Mouse (Mus musculus) cerebellum, adult 9-10 months (tissue): ENCODE measurements around the gene Atp6v1fnb.

Source experiments
- DNase-seq: peaks from one replicate; pipeline ENCODE4 v3.0.0; 2022

The Atp6v1fnb gene

GRCm38 (mm10) chr6:29467583-29468354 lies 3.5 kb upstream of the Atp6v1fnb start, which contains the start of gene Atp6v1f:
Gene Atp6v1f (plus strand): TSS chr6:29467718.
- peak; percentile 94 for DNase-seq

- DNase-seq = no peak
Observed at GRCm38 (mm10) chr6:29468851-29469250, 2.4 kb upstream of the Atp6v1fnb start.

DNA sequence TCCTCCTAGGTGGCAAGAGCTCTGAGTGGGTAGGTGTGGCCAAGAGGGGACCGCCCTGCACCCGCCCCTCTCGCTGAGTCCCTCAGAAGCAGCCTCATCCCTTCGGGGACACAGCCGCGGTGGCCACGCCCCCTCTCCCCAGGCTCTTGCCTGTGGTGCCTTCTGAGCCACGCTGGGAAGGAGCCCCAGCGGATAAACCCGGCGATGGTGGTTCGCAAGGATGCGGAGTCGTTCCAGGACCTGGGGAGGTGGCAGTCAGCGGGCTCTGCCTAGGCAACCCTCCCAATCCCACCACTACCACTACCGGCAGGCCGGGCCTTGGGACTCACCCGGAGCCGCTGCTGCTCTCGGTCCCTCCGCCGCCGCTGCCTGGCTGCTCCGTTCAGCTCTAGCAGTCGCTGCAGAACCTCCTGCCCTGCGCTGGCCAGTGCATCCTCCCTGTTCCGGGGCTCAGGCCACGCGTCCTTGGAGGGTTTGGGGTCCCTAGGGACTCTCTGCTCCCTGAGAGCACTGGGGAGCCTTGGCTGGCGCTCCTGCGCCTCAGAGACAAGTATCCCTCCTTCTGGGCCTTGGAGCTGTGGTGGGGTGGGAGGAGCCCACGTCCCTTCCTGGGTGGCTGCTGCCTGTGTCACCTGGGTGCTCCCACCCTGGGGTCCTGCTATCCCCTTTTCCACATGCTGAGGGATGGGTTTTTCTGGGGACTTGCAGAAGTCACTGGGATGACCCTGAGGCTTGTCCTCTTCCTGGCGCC lies 2.9 kb downstream of the Atp6v1fnb start:
- peak; percentile 54 for DNase-seq

GRCm38 (mm10) chr6:29474736-29475135 lies 3.5 kb downstream of the Atp6v1fnb start:
- DNase-seq = no peak

DNA sequence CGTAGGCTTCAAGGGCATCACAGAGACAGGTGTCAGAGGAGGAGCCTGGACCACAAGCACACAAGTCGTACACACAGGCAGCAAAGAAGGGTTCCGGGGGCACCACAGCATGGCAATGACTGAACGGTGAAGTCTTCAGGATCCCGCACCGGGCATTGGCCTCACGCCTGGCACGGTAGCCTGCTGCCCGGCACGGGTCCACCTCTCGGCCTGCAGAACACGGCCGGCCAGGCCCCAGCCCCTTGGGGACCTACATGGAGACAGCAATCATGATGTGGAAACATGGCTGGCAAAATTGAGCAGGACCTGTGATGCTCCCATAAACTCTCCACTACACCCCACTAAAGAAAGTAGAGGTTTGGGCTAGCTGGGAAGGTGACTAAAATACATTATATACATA lies 11.5 kb downstream of the Atp6v1fnb start:
- DNase-seq = no peak

GRCm38 (mm10) chr6:29484716-29485559 lies 13.7 kb downstream of the Atp6v1fnb start:
- DNase-seq = peak; percentile 45

- no peak for DNase-seq
Observed at GRCm38 (mm10) chr6:29485951-29486350, 14.7 kb downstream of the Atp6v1fnb start.

- DNase-seq = no peak
Observed at GRCm38 (mm10) chr6:29494101-29494500, 22.9 kb downstream of the Atp6v1fnb start.

GRCm38 (mm10) chr6:29496270-29496669 lies 25.0 kb downstream of the Atp6v1fnb start:
- DNase-seq = no peak

DNA sequence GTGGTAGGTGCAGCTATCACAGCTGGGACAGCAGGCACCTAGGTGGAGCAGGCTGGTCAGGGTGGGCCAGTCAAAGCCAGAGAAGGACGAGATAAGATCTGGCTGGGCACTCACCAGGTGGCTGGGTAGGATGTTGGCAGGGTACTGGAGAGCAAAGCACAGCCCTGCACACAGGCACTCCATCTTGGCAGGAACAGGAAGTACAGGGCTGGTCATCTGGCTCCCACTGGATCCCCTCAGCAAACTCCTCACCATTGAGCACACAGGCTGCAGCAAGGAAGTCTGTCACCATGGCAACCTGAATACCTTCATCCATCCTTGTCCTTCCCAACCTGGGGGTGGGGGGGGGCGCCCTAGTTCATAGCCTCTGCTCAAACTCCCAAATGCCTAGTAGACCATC lies 26.6 kb downstream of the Atp6v1fnb start:
- DNase-seq = no peak

- DNase-seq = no peak
Observed at GRCm38 (mm10) chr6:29500177-29500576, 28.9 kb downstream of the Atp6v1fnb start.

DNA sequence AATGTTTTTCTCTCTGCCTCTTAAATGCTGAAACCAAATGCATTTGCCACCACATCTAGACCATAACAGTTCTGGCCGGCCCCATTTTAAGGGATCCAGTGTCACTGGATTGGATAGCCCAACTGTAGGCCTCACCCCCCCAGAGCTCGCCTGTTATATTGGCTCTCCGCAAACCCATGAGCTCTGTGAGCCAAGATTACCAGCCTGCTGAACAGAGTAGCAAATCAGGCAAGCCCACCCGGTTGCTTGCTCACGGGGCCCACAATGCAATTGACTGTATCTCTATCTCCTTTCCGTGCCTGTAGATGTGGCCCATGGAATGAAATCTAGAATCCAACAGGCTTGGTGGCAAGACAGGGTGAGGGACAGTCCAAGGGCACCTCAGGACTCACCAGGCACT lies 29.6 kb downstream of the Atp6v1fnb start:
- DNase-seq = no peak

GRCm38 (mm10) chr6:29501599-29501998 lies 30.4 kb downstream of the Atp6v1fnb start:
- peak; percentile 9 for DNase-seq

DNA sequence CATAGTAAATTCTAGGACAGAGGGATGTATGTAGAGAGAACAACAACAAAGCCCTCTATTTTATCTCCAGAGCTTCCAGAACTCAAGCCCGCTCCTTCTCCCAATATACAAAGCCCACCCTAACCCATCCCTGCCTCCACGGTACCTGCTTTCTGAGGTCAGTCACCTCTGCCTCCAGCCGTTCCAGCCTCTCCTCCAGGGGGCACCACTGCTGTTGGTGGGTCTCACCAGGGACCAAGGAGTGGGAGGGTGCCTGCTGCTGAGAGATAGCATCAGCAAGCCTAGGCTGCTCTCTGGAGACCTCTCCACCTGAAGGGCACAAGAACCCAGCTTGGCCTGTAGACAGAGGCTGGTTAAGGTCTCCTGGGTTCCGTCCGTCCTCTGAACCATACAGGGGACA lies 34.3 kb downstream of the Atp6v1fnb start:
- no peak for DNase-seq

DNA sequence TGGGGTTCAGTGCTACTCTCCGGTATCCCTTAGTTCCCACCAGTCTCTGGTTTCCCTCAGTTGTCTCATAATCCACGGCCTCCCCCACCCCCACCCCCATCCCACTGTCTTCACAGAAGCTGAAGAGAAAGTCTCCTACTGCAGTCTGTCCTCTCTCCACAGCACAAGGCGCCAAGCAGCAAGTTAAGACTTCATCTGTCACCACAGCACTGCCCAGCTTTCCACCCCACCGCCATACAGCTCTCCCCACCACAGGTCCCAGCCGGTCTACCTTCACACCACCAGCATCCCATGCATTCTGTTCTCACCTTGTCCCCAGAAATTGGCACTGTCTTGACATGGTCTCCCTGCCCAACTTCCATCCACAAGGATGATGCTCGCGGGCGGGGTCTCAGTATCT lies 35.6 kb downstream of the Atp6v1fnb start:
- DNase-seq = no peak

DNA sequence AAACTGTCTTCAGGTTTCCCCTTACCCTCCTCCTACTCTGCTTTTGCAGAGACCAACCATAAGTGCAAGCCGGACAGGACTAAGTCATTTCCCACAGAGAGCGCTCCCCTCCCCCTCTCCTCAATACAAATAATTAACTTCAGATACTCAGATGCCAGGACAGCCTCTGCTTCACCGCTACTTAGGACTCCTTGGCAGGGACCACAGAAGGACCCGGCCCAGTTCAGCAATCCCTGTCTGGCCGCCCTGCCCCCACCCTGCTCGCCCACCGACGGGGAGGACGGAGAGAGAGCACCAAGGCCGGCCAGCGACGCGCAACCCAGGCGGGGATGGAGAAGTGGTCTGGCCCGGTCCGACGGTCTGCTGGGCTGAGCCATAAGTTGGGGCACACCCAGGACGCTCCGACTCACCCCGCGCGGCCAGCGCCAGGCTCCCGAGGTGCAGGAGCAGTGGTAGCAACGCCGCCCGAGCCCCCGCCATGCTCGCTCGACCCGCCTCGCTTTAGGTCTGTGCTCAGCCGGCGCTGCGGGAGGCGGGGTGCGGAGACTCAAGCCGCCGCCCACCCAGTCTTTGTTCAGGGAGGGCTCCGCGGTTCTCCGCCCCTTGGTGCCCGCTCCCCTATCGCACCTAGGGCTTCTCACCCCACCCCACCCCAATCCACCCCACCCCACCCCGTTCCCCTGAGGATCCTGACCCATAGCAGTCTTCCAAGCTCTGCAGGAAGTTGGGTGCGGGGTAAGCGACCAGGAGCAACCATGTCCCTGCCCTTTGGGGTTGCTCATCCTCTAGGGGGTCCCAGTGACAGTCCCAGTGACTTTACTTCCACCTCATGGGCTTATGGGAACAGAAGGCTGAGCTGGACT lies 36.4 kb downstream of the Atp6v1fnb start, which contains the start of gene Kcp:
Kcp (minus strand) TSS at position 506 of the 863 bp plus-strand sequence.
- no peak for DNase-seq

- no peak for DNase-seq
Observed at GRCm38 (mm10) chr6:29509086-29509485, 37.8 kb downstream of the Atp6v1fnb start.

GRCm38 (mm10) chr6:29513284-29513683 lies 42.0 kb downstream of the Atp6v1fnb start:
- DNase-seq = no peak

- DNase-seq = no peak
Observed at GRCm38 (mm10) chr6:29517139-29517538, 45.9 kb downstream of the Atp6v1fnb start.

DNA sequence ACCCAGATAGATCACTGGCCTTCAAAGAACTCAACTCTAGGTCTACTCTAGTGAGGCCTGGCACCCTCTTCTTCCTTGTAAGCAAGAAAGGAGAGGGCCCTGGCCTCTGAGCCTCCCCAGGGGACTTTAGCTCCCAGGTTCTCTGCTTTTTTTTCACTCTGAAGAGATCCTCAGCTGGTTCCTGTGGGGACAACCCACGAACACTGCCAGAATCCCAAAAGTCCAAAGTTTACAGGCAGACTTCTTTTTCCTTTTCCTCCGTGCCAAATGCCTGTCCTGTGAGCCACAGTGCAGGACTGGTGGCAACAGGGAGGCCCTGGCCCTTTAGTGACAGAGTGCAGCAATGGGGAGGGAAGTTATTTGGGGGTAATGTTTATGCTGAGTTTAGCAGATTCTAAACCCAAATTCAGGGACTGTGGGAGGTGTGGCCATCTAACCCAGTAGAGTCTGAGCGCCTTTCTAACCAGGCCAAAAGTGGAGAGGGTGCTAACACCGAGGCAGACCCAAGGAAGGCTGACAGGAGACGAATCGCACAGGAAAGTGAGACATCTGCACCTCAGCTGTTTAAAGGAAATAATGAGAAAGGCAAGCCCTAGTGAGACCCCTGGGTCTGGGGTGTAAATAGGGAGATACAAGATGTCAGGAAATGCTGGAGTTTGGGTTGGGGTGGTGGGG lies 51.5 kb downstream of the Atp6v1fnb start:
- no peak for DNase-seq
